Mouse (Mus musculus) small intestine, adult 2 months (tissue): ENCODE results near the gene Dpt.

Source experiments
- CTCF ChIP-seq: fragments of 200-500 bp; IDR thresholded peaks from 2 replicates; pipeline ENCODE4 v1.5.1; 2012; ENCODE audit warnings: low read depth, mild to moderate bottlenecking, control low read depth, inconsistent platforms, low read length, moderate library complexity, mixed read lengths; ENCODE audit not compliant: insufficient replicate concordance, insufficient read length; ENCODE audit errors: extremely low read depth
- POLR2A ChIP-seq: fragments of 200-500 bp; IDR thresholded peaks from 2 replicates; pipeline ENCODE4 v1.6.1; 2012; ENCODE audit warnings: low read depth, mild to moderate bottlenecking, control low read depth, inconsistent platforms, low read length, moderate library complexity

DNA sequence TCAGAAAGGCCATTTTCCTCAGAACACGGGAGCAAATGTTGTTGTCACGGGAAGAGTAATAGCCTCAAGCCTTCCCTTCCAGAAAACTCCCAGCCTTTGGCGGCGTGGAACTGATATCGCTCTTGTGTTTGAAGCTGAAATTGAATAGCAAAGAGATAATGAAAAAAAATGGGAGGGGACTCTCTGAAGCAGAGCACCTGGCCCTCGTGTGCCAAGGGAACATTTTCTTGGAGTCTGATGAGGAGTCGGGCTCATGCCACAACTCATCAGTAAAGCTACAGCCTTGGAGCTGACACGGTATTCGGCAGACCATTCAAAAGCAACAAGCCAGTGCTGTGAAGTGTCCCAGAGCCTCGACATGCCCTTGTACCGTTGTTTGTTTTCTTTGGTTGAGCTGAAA is 7.8 kb downstream of the Dpt start:
- TF ChIP-seq POLR2A: no peak
- no peak for TF ChIP-seq CTCF
